Mouse (Mus musculus) midbrain, embryonic 14.5 days (tissue): Measurements from ENCODE around the gene Mcidas. TPM values are rescaled to one million over a fixed set of nuclear protein-coding genes. Genes with fewer than 3 reads are reported as not detected.

Experiments used
- ATAC-seq: fragments of 200-750 bp; cut with Nextera tagmentation; 2 replicates; pipeline ENCODE4 v1.8.0; 2017; ENCODE audit warnings: moderate number of reproducible peaks, moderate library complexity; ENCODE audit not compliant: low FRiP score, low TSS enrichment
- DNase-seq: peaks from one replicate; pipeline ENCODE4 v3.0.0-alpha.2; 2015
- H3K27ac ChIP-seq: fragments of 300-500 bp; sonication (generic); replicated peaks from 2 replicates; pipeline ENCODE4 v1.5.1; 2014; ENCODE audit warnings: mild to moderate bottlenecking, low read depth, low read length, moderate library complexity
- H3K27me3 ChIP-seq: fragments of 300-500 bp; sonication (generic); 2 replicates; pipeline ENCODE4 v1.6.1; 2014; ENCODE audit warnings: low read length, control low read depth, mixed read lengths; ENCODE audit not compliant: control insufficient read depth, insufficient read depth
- H3K36me3 ChIP-seq: fragments of 300-500 bp; sonication (generic); 2 replicates; pipeline ENCODE4 v1.6.1; 2014; ENCODE audit warnings: low read length, control low read depth; ENCODE audit not compliant: control insufficient read depth, insufficient read depth
- H3K4me1 ChIP-seq: fragments of 300-500 bp; sonication (generic); 2 replicates; pipeline ENCODE4 v1.6.1; 2014; ENCODE audit warnings: mild to moderate bottlenecking, antibody characterized with exemption, low read length, control low read depth; ENCODE audit not compliant: control insufficient read depth, insufficient read depth
- H3K4me2 ChIP-seq: fragments of 300-500 bp; sonication (generic); 2 replicates; pipeline ENCODE4 v1.6.1; 2014; ENCODE audit warnings: mild to moderate bottlenecking, low read length, moderate library complexity
- H3K4me3 ChIP-seq: fragments of 300-500 bp; sonication (generic); replicated peaks from 2 replicates; pipeline ENCODE4 v1.5.1; 2014; ENCODE audit warnings: low read depth, low read length
- H3K9ac ChIP-seq: fragments of 300-500 bp; sonication (generic); replicated peaks from 2 replicates; pipeline ENCODE4 v1.6.1; 2014; ENCODE audit warnings: mild to moderate bottlenecking, low read length, moderate library complexity
- H3K9me3 ChIP-seq: fragments of 300-500 bp; sonication (generic); 2 replicates; pipeline ENCODE4 v1.6.1; 2016; ENCODE audit warnings: low read length, control low read depth, mixed read lengths; ENCODE audit not compliant: control insufficient read depth
- WGBS: fragments of 180-500 bp; shearing (Covaris S2); extraction: QIAGEN DNeasy Blood & Tissue Kit; methylation state at CpG from one replicate; pipeline ENCODE4 v1.1.7; 2014; 5-methylcytosine and 5-hydroxymethylcytosine counted together
- microRNA counts: library from miRNA; unstranded; fragments of <30 nt; microRNA quantifications from one replicate; lab custom pipeline; 2016
- microRNA-seq: library from miRNA; unstranded; fragments of <30 nt; microRNA quantifications from one replicate; pipeline ENCODE4, GENCODE M21; 2016
- polyA plus RNA-seq: library from polyadenylated mRNA; unstranded; fragments of >200 nt; fragmentation: Nextera tagmentation; extraction: Ambion mirVana; gene quantifications from 2 replicates; pipeline ENCODE4 v1.2.1, GENCODE M21; 2014

Gene Mcidas
- polyA plus RNA-seq, 1 experiment from 2014 or later, result 0.22 TPM

GRCm38 (mm10) chr13:113044876-113045275 is 51.2 kb downstream of the Mcidas start:
- Histone ChIP-seq H3K9me3 (no peaks in the 10 kb centered on the region), H3K27ac (no peak overlapping the region), H3K4me1 (peaks cover 2% of the 10 kb centered on the region; the same call in 1 of the 2 replicates), H3K27me3 (no peaks in the 10 kb centered on the region), H3K4me2 (peak overlapping the region; percentile 74), H3K36me3 (no peaks in the 10 kb centered on the region), H3K9ac (no peak overlapping the region; the same call in 1 of the 2 replicates), H3K4me3 (peak overlapping the region; percentile 46)
- DNase-seq (no peak), ATAC-seq (no peak)
- WGBS, result 77% methylated on average over 3 of the region's 3 CpGs

- 16% methylated on average over 18 of the region's 18 CpGs for WGBS
- H3K4me3 ChIP-seq, result peak overlapping the region; percentile 46
- DNase-seq, result peak; percentile 15
- ATAC-seq, result no peak
- no peaks in the 10 kb centered on the region for H3K27me3 ChIP-seq
- no peaks in the 10 kb centered on the region for H3K9me3 ChIP-seq
- peak overlapping the region; percentile 35; the same call in 1 of the 2 replicates for H3K9ac ChIP-seq
- no peaks in the 10 kb centered on the region for H3K36me3 ChIP-seq
- H3K4me1 ChIP-seq, result peaks cover 2% of the 10 kb centered on the region; the same call in 1 of the 2 replicates
- no peak overlapping the region for H3K27ac ChIP-seq
- H3K4me2 ChIP-seq, result peak overlapping the region; percentile 74
These were observed 51.9 kb downstream of the Mcidas start for GRCm38 (mm10) chr13:113045458-113046110.

- Histone ChIP-seq H3K27me3 (no peaks in the 10 kb centered on the region), H3K36me3 (no peaks in the 10 kb centered on the region), H3K9me3 (no peaks in the 10 kb centered on the region), H3K27ac (no peak within 1 kb of the TSS), H3K4me3 (peak within 1 kb of the TSS; percentile 46), H3K4me1 (peaks cover 2% of the 10 kb centered on the region; the same call in 1 of the 2 replicates), H3K4me2 (peak within 1 kb of the TSS; percentile 74), H3K9ac (peak within 1 kb of the TSS; percentile 35; the same call in 1 of the 2 replicates)
- 5% methylated on average over 21 of the region's 21 CpGs for WGBS
- peak; percentile 74; the same call in 1 of the 2 replicates for ATAC-seq
- DNase-seq, result peak; percentile 86
These were observed 52.7 kb downstream of the Mcidas start, which contains the start of gene Gpx8 for GRCm38 (mm10) chr13:113046211-113046883. Gpx8 (minus strand) TSS chr13:113046410.

- Histone ChIP-seq H3K9ac (no peak overlapping the region), H3K4me1 (peaks cover 2% of the 10 kb centered on the region; the same call in 1 of the 2 replicates), H3K27ac (no peak overlapping the region), H3K27me3 (no peaks in the 10 kb centered on the region), H3K4me2 (no peak overlapping the region), H3K9me3 (no peaks in the 10 kb centered on the region), H3K36me3 (no peaks in the 10 kb centered on the region), H3K4me3 (no peak overlapping the region)
- DNase-seq, result no peak
- ATAC-seq, result 0 out of 2 replicates have a peak, but pooled peaks have one; percentile 25
These were observed 53.4 kb downstream of the Mcidas start for GRCm38 (mm10) chr13:113047018-113047417.

GRCm38 (mm10) chr13:113047647-113048046 is 54.0 kb downstream of the Mcidas start:
- H3K9ac ChIP-seq, result no peak overlapping the region
- H3K27ac ChIP-seq, result no peak overlapping the region
- 66% methylated on average over 3 of the region's 3 CpGs for WGBS
- H3K4me3 ChIP-seq, result no peak overlapping the region
- no peak for ATAC-seq
- H3K4me1 ChIP-seq, result peaks cover 2% of the 10 kb centered on the region; the same call in 1 of the 2 replicates
- no peaks in the 10 kb centered on the region for H3K36me3 ChIP-seq
- no peak overlapping the region for H3K4me2 ChIP-seq
- DNase-seq, result no peak
- no peaks in the 10 kb centered on the region for H3K27me3 ChIP-seq
- no peaks in the 10 kb centered on the region for H3K9me3 ChIP-seq

MicroRNAs within 50 kb of the gene (microRNA counts, 519-probe panel; counts per million panel counts)
- not detected for microRNA mmu-miR-449a (lab: Ali Mortazavi, UCI)
- not detected for microRNA mmu-miR-449b (lab: Ali Mortazavi, UCI)
- not detected for microRNA mmu-miR-449c (lab: Ali Mortazavi, UCI)

Small RNAs within 50 kb of the gene (microRNA-seq; reads per million reads assigned to microRNA genes)
- gene Mir449a (630 reads per million, percentile 75 among the genes with 10 or more reads in this experiment), gene Mir449b (1.8 reads per million, percentile 8 among the genes with 10 or more reads in this experiment), gene Mir449c (1.5 reads per million, percentile 3 among the genes with 10 or more reads in this experiment)

Other genes starting within 250 kb of the Mcidas start
- 48.3 and 57.7 TPM in 2 replicates for gene Plpp1, start 193.1 kb upstream of the Mcidas start, polyA plus RNA-seq
- gene Mtrex, start 66.4 kb upstream of the Mcidas start, polyA plus RNA-seq, result 51.3 and 69.5 TPM in 2 replicates
- 29.0 and 30.9 TPM in 2 replicates for gene Dhx29, start 66.4 kb upstream of the Mcidas start, polyA plus RNA-seq
- 0.57 and 0.58 TPM in 2 replicates for gene Ccno, start 6.0 kb upstream of the Mcidas start, polyA plus RNA-seq
- 0.13 and 0.75 TPM in 2 replicates for gene Cdc20b, start 41.3 kb downstream of the Mcidas start, polyA plus RNA-seq
- 35.3 and 53.0 TPM in 2 replicates for gene Gpx8, start 52.6 kb downstream of the Mcidas start, polyA plus RNA-seq
- not detected in 2 replicates for gene Gzma, start 107.1 kb downstream of the Mcidas start, polyA plus RNA-seq
- gene Esm1, start 215.8 kb downstream of the Mcidas start, polyA plus RNA-seq, result 0.13 and 0.26 TPM in 2 replicates
- gene Gzmk, start 232.1 kb downstream of the Mcidas start, polyA plus RNA-seq, result not detected in 2 replicates